Mouse (Mus musculus) kidney, adult 11 months (tissue): ENCODE data around the gene Polr2e.

Experiments
- DNase-seq: peaks from one replicate; pipeline ENCODE4 v3.0.0; 2022

The Polr2e gene

DNA sequence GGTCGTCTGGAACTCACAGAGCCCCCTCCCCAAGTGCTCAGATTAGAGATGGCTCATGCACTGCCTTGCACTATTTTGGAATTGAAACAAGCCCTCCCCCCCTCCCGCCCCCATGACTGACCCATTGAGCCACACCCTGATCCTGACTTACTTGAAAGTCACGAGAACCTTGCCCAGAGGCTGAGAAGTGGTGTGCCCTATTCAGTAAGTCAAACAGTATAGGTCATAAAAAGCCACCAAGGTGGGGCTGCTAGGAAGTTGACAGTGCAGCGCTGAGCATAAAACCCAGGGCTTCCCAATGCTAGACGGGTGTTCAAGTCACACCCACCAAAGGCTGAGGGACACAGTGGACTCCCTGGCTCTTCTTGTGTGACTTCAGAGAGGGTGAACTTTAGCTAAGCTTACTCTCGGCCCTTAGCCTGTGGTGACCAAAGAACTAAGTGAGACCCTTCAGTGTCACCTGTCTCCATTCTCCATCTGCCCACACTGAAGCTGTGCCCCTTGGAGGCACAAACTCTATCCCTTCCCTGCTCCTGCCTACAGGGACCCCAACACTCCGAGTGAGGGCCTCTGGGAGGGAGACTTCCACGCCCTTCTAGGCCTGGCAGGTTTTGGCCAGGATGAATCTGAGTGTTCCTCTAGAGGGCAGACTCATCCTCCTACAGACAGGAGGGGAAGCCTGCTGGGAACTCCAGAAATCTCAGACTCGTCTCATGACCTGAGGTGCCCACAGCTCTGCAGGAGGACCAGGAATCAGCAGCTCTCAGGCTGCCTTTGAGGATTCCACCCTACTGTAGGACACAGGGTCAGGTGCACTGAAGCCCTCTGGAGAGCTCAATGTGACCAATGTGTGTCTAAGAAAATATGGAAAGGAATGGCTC lies 5.8 kb downstream of the Polr2e start:
- peak; percentile 53 for DNase-seq

DNA sequence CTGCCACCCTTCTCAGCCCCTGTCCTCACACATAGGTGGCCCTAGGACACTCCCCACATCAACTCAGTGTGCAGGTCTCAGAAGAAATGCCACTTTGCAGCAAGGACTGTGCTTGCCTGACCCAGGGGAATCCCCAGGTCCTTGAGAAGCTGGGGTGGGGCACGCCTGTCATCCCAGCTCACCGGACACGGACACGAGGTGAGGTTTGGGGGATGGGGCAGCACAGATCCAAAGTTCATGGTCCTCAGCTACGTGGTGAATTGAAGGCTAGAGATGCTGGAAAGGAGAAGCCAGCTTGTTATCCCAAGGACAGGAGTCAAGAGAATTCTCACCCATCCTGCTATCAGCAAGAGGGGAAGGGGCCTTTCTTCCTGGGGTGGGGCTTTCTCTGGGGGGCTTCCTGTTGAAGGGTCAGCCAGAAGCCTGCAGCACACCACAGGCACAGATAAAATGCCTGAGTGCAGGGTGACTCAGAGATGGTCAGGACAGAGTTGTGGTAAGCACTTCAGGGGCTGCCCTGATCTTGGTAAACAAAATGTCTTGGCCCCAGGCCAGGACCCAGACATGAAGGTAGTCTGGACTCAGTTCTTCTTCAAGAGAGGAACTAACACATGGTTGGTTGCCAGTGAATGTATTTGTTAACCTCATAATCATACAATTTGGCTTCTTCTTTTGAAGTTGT lies 6.7 kb downstream of the Polr2e start:
- peak; percentile 56 for DNase-seq

DNA sequence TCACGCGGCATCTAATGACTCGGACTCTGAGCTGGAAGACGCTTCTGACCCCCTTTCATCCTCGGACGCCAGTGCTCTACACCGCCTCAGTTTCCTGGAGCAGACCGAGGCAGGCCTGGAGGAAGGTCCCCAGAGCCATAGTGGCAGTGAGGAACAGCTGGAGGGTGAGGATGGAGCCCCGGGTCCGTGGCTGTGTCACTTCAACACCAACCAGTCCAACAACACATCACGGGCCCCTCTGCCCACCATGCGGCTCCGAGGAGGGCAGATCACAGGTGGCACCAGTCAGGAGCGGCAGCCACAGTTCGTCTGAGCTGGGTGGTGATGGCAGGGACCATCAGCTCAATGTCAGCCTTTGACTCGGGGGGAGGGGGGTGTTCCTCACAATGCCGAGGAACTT lies 8.9 kb downstream of the Polr2e start:
- no peak for DNase-seq

DNA sequence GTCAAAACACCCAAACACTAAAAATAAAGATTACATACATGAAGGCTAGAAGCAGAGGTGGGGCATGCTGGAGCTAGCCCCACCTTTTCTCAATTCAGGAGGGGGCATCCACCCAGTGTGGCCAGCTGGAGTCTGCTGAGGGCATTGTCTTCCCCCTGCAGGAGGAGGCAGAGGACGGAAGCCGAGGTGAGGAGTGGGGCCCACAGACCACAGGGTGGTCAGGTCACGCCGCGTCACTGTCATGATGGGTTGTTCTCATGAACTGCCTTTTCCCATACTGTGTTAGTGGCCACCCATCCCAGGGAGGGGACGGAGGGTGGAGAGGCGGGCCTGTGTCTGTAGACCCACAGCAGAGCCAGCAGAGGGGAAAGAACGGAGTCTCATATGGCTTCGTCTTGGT lies 9.4 kb downstream of the Polr2e start:
- DNase-seq: no peak

DNA sequence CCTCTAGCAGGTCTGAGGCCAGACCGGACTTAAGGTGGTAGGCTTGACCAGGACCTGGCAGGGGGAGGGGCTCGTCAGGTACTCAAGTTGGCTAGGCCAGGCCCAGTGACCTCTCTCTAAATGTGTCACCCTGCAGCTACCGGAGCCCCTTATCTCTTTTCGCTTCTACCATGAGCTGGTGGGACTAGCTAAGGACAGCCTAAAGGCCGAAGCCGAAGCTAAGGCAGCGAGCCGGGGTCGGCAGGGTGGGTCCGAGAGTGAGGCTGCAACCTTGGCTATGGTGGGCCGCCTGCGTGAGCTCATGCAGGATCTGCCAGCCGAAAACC lies 11.1 kb downstream of the Polr2e start:
- no peak for DNase-seq

DNA sequence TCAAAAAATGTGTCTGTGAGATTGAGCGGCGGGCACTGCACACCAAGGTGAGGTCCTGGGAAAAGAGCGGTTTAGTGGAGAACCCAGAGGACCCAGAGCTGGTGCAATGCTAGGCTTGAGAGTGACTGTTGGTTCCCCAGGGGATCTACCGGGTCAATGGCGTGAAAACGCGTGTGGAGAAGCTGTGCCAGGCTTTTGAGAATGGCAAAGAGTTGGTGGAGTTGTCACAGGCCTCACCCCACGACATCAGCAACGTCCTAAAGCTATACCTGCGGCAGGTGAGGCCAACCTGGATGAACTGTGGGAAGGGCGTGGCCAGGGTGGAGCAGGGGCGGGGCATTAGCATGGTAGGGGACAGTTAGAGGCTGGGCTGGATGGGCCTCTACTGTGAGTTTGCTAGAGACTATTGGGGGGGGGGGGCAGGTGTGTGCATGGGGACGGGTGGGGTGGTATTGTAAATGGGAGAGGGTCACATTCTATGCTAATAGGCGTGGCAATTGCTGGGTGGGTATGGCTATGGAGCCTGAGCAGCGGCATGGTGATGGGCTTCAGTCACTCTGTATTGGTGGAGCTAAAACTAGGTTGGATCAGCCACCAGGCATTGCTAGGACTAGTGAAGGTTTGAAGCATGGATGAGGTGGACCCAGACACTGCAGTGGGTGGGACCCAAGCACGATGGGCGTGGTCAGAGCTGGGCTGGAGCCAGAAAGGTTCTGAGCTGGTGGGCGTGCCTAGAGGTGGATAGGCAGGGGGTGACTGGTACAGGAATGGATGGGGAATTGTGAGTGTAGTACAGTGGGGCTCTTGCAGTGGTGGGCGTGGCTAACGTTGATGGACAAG lies 11.7 kb downstream of the Polr2e start:
- no peak for DNase-seq

DNA sequence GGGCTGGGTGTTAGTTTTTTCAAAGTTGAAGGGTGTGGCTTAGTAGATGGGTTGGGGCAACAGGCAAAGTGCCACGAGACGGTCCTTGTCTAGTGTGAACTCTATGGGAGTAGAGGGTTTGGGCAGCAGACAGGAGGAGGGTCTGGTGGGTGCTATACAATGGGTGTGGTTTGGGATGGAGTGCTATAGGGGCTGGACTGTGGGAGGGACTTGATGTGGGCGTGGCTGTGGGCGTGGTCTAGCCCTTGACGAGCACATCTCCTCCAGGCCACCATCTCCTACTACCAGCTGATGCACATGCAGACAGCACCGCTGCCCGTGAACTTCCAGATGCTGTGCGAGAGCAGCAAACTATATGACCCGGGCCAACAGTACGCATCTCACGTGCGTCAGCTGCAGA lies 13.7 kb downstream of the Polr2e start:
- DNase-seq: no peak

DNA sequence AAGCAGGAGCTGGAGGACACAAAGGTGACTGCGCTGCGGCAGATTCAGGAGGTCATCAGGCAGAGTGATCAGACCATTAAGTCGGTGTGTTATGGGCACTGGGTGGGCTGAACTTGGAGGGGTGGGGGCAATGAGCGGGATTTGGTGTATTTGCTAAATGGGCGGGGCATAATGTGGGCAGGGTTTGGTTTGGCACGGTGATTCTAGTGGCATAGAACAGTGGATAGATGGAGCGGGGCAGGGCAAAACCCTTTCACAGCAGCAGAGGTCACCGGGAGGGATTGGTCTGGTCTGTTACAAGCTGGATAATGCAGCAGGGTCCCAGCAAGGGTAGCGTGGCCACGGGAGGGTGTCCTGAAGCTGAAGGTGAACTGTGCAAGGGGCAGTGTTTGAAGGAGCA lies 14.1 kb downstream of the Polr2e start:
- DNase-seq: no peak

DNA sequence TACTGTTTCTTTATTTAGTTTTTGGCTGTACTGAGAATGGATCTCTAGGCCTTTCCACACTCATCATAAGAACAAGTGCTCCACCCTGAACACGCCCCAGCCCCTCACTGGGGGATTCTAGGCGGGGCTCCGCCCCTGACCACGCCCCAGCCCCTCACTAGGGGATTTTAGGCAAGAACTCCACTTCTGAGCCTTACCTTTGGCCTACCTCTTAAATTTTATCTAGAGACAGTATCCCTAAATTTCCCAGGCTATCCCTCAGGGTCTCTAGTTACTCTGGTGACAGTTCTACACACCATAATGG lies 14.6 kb downstream of the Polr2e start:
- no peak for DNase-seq

DNA sequence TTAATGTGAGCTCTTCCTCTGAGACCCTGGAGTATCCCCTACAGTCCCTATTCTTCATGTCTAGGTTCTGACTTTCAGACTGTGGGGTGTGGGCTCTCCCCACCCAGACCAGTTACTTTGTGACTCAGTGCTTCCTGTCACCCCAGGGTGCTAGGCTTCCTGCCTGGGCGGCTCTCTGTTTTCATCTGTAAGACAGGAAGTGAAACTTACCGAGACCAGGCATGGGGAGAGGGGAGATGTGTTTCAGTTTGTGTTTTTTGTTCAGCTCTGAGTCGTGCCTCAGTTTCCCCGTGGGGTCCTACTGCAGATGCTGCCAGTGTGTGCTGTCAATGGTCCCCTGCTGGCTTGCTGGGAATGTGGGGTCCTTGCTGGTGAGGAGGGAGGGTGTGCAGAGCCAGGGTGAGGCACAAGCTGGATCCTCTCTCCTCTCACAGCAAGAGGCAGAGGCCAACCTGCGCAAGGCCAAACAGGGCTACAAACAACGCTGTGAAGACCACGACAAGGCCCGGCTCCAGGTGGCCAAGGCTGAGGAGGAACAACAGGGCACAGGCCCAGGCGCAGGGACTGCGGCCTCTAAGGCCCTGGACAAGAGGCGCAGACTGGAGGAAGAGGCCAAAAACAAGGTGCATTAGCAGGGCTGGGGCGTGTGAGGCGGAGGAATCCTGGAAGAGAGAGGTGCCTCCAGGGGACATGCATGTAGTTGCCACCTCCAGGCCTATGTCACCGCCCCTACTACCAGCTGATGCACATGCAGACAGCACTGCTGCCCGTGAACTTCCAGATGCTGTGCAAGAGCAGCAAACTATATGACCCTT lies 15.2 kb downstream of the Polr2e start:
- DNase-seq: no peak

DNA sequence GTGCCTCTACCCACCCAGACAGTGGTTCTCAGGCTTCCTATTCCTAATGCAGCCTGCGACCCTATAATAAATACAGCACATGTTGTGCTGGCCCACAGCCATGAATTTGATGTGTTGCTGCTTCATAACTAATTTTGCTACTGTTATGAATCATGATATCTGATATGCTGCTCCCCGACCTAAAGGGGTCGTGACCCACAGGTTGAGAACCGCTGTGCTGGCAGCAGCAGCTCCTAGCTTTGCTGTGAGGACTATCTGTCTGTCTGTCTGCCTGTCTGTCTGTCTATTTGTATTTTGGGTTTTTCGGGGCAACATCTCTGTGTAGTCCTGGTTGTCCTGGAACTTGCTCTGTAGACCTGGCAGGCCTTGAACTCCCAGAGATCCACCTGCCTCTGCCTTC lies 15.8 kb downstream of the Polr2e start:
- no peak for DNase-seq

DNA sequence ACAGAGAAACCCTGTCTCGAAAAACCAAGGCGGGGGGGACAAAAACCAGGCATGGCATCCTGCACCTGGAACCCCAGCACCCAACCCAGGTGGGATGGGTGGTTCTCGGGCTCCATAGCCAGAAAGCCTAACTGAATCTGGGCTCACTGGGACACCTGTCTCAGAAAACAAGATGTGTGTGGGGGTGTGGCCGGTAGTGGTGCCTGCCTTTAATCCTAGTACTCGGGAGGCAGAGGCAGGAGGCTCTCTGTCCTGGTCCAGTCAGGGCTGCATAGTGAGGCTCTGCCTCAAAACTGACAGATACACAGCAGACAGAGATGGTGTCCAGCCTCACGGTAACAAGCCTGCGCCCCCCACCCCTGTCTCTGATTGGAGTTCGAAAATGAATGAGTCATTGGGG lies 16.8 kb downstream of the Polr2e start:
- DNase-seq: no peak

DNA sequence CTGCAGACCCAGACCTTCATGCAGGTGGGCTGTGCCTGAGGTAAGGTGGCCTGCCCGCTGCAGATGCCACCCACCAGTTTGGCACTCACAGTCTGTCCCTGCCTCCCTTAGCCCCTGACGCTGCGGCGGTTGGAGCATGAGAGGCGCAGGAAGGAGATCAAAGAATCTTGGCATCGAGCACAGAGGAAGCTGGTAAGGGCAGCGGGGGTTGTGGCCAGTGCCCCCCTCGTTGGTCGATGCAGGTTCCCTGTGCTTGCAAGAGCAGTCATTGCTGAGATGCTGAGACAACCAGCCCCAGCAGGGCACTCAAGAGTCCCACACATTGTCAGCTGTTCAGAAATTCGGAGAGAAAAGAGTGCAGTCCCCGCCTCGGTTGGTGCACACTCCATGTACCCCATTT lies 17.4 kb downstream of the Polr2e start:
- DNase-seq: no peak

DNA sequence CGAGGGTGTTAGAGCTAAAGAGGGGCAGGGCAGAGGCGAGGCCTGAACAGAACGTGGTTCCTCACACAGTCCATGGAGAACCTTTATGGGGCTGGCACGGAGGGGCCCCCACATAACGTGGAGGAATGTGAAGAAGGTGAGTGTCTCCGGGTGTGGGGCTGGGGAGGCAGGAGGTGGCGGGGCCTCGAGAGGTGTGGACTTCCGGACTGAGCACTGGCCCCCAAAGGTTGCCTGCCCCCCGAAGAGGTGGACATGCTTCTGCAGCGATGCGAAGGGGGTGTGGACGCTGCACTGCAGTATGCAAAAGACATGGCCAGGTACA lies 18.3 kb downstream of the Polr2e start:
- no peak for DNase-seq

DNA sequence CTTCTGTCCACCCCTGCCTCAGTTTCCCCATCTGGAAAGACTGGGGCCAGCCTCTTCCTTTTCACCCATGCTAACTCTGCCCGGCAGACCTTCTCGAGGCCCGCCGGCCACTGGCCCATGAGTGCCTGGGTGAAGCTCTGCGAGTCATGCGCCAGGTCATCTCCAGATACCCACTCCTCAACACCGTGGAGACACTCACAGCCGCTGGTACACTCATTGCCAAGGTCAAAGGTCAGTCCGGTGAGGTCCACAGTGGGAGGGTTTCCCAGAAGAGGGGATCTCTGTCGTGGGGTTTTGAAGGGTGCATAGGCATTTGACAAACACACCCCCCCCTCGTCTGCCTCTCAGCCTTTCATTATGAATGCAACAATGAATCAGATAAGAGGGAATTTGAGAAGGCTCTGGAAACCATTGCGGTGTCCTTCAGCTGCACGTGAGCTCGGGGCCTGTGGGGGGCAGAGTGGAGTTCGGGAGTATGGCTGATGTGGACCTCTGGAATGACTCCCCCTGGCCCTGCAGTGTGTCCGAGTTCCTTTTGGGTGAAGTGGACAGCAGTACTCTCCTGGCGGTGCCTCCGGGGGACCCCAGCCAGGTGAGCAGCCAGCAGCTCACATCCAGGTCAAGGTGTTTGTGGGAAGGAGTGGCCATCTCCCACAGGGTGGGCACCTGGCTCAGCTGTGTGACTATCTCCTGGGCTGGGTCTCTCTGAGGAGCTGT lies 18.8 kb downstream of the Polr2e start:
- DNase-seq: no peak

DNA sequence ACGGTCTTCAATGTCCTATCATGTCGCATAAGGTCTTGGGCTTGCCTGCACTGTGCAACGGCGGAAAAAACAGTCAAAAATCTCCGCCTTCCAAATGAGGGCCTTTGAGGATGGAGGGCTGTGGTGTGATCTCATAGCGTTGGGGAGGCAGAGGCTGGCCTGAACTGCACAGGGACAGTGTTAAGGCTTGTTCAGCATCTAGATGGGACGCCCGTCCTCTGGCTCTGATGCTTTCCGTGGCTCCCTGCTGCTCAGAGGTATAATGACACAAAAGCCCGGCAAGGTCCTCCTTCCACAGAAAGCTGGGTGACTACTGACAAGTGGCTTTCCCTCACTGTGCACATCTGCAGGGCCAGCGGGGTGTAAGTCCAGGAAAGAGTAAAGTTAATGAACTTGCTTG lies 19.4 kb downstream of the Polr2e start:
- DNase-seq: no peak

DNA sequence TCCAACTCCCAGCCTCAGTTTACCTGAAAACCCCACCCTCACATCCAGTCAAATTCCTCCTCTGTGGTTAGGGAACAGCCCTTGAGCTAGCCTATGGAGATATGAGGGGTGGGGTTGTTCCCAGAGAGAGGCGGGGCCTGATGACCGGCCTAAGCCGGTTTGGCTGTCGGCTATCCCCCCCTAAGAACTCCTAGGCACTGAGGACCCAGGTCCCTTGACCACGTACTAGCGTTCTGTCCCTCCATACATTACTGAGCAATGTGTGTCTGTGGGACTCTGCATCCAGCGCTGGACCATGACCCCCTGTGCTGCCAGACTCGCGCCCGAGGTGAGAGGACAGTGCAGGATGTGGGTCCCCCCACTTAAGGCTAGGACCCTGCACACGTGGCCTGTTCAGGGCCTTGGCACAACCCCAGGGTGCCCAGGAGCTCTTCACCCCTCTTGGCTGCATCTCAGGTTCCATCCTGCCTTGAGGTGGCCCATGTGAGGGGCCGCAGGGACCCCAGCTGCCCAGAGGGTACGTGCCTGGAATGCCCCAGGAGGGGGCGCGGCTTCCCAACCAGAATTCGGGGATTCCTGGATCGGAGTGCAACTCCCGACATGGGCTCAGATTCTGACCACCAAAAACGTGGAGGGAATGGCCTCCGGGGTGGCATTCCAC lies 20.0 kb downstream of the Polr2e start:
- DNase-seq: no peak

DNA sequence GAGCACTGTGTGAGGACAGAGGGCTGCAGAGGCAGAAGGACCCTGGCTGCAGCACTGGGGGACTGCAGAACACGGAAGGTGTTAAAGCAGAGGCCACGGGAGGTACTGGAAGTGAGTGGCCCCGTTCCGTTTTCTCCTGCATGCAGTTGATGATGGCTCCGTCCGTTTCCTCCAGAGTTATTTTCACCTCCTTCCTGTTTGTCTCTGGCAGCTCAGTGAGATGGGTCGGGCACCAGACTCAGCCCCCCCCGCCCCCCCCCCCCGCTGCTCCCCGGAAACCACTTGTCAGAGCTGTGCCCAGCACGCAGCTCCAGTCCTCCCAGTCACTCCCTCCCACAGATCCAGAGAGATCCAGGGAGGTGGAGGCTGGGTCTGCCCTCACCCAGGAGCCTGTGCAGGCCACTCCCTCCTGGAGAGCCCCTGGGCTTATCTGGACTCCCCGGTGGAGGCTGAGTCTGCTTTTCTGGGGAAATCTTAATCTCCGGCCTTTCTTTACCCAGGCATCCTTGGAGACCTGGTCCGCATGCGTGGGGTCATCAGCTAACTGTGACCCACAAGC lies 20.8 kb downstream of the Polr2e start:
- peak; percentile 24 for DNase-seq

DNA sequence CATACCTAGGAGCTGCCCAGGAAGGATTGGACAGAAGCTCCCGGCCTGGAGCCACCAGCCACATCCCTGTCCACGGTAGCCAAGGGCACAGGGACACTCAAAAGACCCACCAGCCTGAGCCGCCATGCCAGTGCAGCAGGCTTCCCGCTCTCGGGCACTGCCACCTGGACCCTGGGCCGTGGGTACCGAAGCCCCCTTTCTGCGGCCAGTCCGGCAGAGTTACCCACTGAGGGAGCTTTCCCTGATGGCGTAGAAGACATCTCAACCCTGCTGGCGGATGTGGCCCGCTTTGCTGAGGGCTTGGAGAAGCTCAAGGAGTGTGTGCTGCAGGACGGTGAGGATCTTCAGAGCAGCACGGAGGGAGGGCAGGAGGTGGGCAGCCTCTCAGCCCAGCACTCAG lies 21.8 kb downstream of the Polr2e start:
- DNase-seq: no peak

DNA sequence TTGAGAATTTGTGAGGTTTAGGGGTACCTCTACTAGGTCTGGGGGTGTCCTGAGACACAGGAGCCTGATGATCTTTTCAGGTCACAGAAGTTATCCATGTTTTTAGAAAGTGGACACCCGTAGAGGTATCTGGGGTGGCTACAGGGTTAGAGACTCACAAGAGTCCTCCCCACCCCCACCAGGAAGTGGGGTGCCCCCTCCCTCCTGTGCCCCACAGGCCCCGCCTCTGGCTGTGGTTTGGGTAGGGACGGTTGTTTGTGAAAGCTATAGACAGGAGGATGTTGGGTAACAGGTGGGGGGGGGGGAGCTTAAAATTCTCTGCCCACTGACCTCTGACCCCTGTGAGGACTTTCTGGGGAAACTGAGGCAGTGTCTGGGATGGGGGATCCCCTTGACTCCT lies 22.2 kb downstream of the Polr2e start:
- DNase-seq: no peak

DNA sequence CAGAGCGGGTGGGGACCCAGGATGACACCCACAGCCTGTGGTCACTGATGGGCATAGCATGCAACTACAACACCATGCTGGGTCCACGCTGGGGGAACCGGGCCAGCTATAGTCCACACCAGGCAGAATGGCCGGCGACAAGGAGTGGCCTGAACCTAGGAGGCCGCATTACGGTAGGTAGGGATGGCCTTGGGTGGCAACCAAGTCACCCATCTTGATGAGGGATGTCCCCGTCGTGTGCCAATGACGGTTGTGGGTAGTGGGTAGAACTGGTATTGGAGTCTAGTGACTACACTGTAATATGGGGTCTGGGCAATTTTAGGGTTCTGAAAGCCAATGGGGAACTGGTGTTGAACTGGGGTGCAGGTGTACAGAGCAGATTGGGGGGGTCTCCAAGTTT lies 22.7 kb downstream of the Polr2e start:
- no peak for DNase-seq

DNA sequence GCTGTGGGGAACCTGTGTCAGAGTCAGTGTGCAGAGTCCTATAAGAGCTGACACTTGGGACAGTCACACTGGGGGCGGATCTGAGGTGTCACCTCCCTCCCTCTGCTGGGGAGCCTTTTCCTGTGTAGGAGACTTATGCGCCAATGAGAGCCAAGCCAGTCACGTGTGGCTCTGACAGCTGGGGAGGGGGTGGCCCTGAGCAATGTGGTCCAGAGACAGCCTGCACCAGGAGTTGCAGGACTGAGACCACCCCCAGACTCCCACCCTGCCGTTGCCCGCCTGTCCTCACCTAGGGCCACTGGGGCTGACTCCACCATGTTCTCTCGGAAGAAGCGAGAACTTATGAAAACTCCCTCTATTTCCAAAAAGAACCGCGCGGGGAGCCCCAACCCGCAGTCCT lies 23.1 kb downstream of the Polr2e start, which contains the start of gene Arhgap45:
Gene Arhgap45 (plus strand): TSS at position 143 of the 400 bp plus-strand sequence.
- no peak for DNase-seq
